11 mouse cellular contexts compared by ENCODE assay signal in the genomic region with DNA sequence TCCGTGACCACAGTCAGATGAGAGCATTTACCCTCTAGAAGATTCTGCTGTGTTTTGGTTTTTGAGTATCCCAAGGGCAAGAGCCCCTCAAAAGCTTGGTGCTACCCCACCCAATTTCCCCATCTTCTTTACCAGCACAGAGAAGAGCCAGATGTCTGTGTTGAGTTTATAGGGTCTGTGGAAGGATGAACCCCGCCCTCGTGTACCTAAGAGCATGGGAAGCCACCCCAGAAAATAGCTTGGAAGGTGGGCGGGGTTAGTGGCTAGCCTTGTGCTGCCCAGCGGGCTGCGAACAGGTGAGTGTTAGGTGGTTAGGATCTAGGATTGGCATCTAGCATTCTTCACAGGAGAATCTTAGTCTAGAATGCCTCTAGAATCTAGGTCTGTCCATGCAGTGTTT.
DNase-seq lines count a peak whose midpoint lies in the region; ATAC-seq lines count a peak whose summit lies in the region.
"Had no signal": no experiment of that assay in that cellular context is flagged by ENCODE, and none has a peak within 500 bp of the region (broad histone marks: within the 10 kb centered on the region; RNA-seq: fewer than 3 reads in every experiment).

No protein-coding gene starts in this region.

- H3K9me3 ChIP-seq in hindbrain, embryonic 12.5 days (replicated peaks) = no peaks in the 10 kb centered on the region
- H3K9me3 ChIP-seq in hindbrain, embryonic 11.5 days (ENCODE audit: control insufficient read depth, low read length) = no peaks in the 10 kb centered on the region
- H3K9me3 ChIP-seq: liver, embryonic 13.5 days had no signal

- H3K4me2 ChIP-seq in hindbrain, embryonic 12.5 days (replicated peaks) = no peak overlapping the region
- H3K4me2 ChIP-seq in hindbrain, embryonic 11.5 days (replicated peaks; ENCODE audit: low read depth, low read length) = no peak overlapping the region
- H3K4me2 ChIP-seq: liver, embryonic 13.5 days had no signal

- H3K27ac ChIP-seq in hindbrain, embryonic 12.5 days = peak overlapping the region; percentile 87
- no peak overlapping the region for H3K27ac ChIP-seq in hindbrain, embryonic 11.5 days (ENCODE audit: low read depth, low read length)
- H3K27ac ChIP-seq: liver, embryonic 13.5 days had no signal

- peak; percentile 2 for DNase-seq in cerebellum, adult 11 months
- no peak for DNase-seq in cerebellum, adult 8-10 months
- DNase-seq in hindbrain, embryonic 11.5 days (ENCODE audit: low spot score) = no peak
- peak; percentile 32 for DNase-seq in testis, postnatal 10 days (ENCODE audit: low spot score)
- DNase-seq in testis, postnatal 14 days (ENCODE audit: low spot score) = no peak
- no peak for DNase-seq in spleen, postnatal 4 days (ENCODE audit: low spot score in 2 of 2)
- no peak for DNase-seq in spleen, postnatal 10 days (ENCODE audit: low spot score in 2 of 2)
- DNase-seq: liver, embryonic 13.5 days; lung, postnatal 10 days had no signal

- H3K9ac ChIP-seq in hindbrain, embryonic 12.5 days = no peak overlapping the region
- H3K9ac ChIP-seq in hindbrain, embryonic 11.5 days (ENCODE audit: low read depth, low read length) = no peak overlapping the region
- H3K9ac ChIP-seq: liver, embryonic 13.5 days had no signal

- no peaks in the 10 kb centered on the region for H3K36me3 ChIP-seq in hindbrain, embryonic 12.5 days
- no peaks in the 10 kb centered on the region for H3K36me3 ChIP-seq in hindbrain, embryonic 11.5 days (ENCODE audit: control insufficient read depth, insufficient read depth, low read length)

- ATAC-seq in hindbrain, embryonic 12.5 days (ENCODE audit: low FRiP score) = no peak
- no peak for ATAC-seq in hindbrain, embryonic 11.5 days (ENCODE audit: low FRiP score)

- H3K4me3 ChIP-seq in hindbrain, embryonic 12.5 days = no peak overlapping the region
- no peak overlapping the region for H3K4me3 ChIP-seq in hindbrain, embryonic 11.5 days (ENCODE audit: low read depth, low read length)
- H3K4me3 ChIP-seq: liver, embryonic 13.5 days had no signal

- H3K4me1 ChIP-seq in hindbrain, embryonic 12.5 days = peaks cover 48% of the 10 kb centered on the region
- peaks cover 8% of the 10 kb centered on the region for H3K4me1 ChIP-seq in hindbrain, embryonic 11.5 days (replicated peaks; ENCODE audit: control insufficient read depth, insufficient read depth, low read length)

- H3K27me3 ChIP-seq in hindbrain, embryonic 12.5 days = no peaks in the 10 kb centered on the region
- H3K27me3 ChIP-seq in hindbrain, embryonic 11.5 days (ENCODE audit: control insufficient read depth, insufficient read depth, low read length) = no peaks in the 10 kb centered on the region
- H3K27me3 ChIP-seq: CH12.LX; liver, embryonic 13.5 days had no signal

- 91% methylated on average over 6 of the region's 6 CpGs for WGBS in hindbrain, embryonic 12.5 days
- 91% methylated on average over 6 of the region's 6 CpGs for WGBS in hindbrain, embryonic 11.5 days

Comparison
In these comparisons a context has a peak if more than half of its experiments do, and no peak if none do; other contexts are left out.
1. DNase-seq: peak in cerebellum, adult 11 months (single experiment) and testis, postnatal 10 days (single experiment); none in cerebellum, adult 8-10 months (single experiment), hindbrain, embryonic 11.5 days (single experiment), testis, postnatal 14 days (single experiment), spleen, postnatal 4 days (0 of 2) and spleen, postnatal 10 days (0 of 2).